Mouse (Mus musculus) myocyte (in vitro differentiated cells): ENCODE measurements around the gene Cd151.

Source experiments
- CEBPB ChIP-seq: IDR thresholded peaks from 2 replicates; pipeline ENCODE4 v1.6.1; 2011; ENCODE audit warnings: mild to moderate bottlenecking, moderate library complexity; ENCODE audit not compliant: poor library complexity, insufficient read depth, severe bottlenecking
- E2F4 ChIP-seq: IDR thresholded peaks from one replicate; pipeline ENCODE4 v1.6.1; 2011; ENCODE audit warnings: mild to moderate bottlenecking, control low read depth, moderate library complexity; ENCODE audit not compliant: insufficient read depth
- MAX ChIP-seq: IDR thresholded peaks from one replicate; pipeline ENCODE4 v1.6.1; 2011; ENCODE audit warnings: low read depth, mild to moderate bottlenecking, control low read depth
- MYOG ChIP-seq, 3 experiments: IDR thresholded peaks; one replicate each; pipeline ENCODE4 v1.6.1; 2011; ENCODE audit warnings: control low read depth in 2 of 3, low read depth in 2 of 3, mild to moderate bottlenecking in 2 of 3; ENCODE audit not compliant: insufficient read length in 2 of 3, control insufficient read depth in 1 of 3, insufficient read depth in 1 of 3
- POLR2A ChIP-seq: IDR thresholded peaks from one replicate; pipeline ENCODE4 v1.6.1; 2011; ENCODE audit warnings: low read depth, mild to moderate bottlenecking, control low read depth, moderate library complexity; ENCODE audit not compliant: insufficient read length
- TCF3 ChIP-seq: IDR thresholded peaks from one replicate; pipeline ENCODE4 v1.6.1; 2011; ENCODE audit warnings: low read depth, control low read depth; ENCODE audit not compliant: insufficient read length
- USF1 ChIP-seq: IDR thresholded peaks from one replicate; pipeline ENCODE4 v1.6.1; 2011; ENCODE audit warnings: low read depth, mild to moderate bottlenecking, control low read depth, moderate library complexity

GRCm38 (mm10) chr7:141462333-141462821 is 4.8 kb upstream of the Cd151 start:
- no peak for TF ChIP-seq E2F4
- TF ChIP-seq POLR2A = no peak
- no peak for TF ChIP-seq MAX
- no peak for TF ChIP-seq TCF3
- no peak for TF ChIP-seq CEBPB
- TF ChIP-seq USF1 = no peak
- no peak for TF ChIP-seq MYOG (IDR thresholded peaks at IDR 0.05; ENCODE audit: control insufficient read depth in 1 of 3, insufficient read depth in 1 of 3, insufficient read length in 2 of 3, low read depth in 2 of 3)
